In genomic region chr11:115514238-115514663, GRCm38 (mm10) we compare ENCODE assay signal across 8 mouse cellular contexts. TPM values are rescaled to one million over a fixed set of nuclear protein-coding genes. Genes with fewer than 3 reads are reported as not detected.
DNase-seq lines count a peak whose midpoint lies in the region; ATAC-seq and TF ChIP-seq lines count a peak whose summit lies in the region.

Gene Jpt1 (minus strand): TSS chr11:115514387.

- TF ChIP-seq EP300 in ES-Bruce4 (IDR thresholded peaks at IDR 0.05; ENCODE audit: insufficient read depth, low read depth, low read length) = no peak
- TF ChIP-seq EP300 in liver, postnatal 0 days (IDR thresholded peaks at IDR 0.05; ENCODE audit: low read depth) = peak; percentile 72; the same call in 1 of the 2 replicates

- intact Hi-C loops in heart, postnatal 10 days (cut with DNase I) = loop anchor here (2.0 kb wide), 1 partner anchor 21 kb away; no protein-coding TSS in a partner anchor

- peak within 1 kb of the TSS; percentile 91 for H3K9ac ChIP-seq in ES-Bruce4 (ENCODE audit: low read depth, poor library complexity, severe bottlenecking)
- peak within 1 kb of the TSS; percentile 100 for H3K9ac ChIP-seq in forebrain, embryonic 13.5 days
- H3K9ac ChIP-seq in liver, postnatal 0 days (replicated peaks) = peak within 1 kb of the TSS; percentile 98
- H3K9ac ChIP-seq in neural tube, embryonic 14.5 days (replicated peaks; ENCODE audit: low read depth, low read length) = peak within 1 kb of the TSS; percentile 100

- TF ChIP-seq CTCF in ES-Bruce4 (IDR thresholded peaks at IDR 0.05; ENCODE audit: low read depth, low read length) = no peak
- TF ChIP-seq CTCF in liver, postnatal 0 days (IDR thresholded peaks at IDR 0.05; ENCODE audit: low read depth) = no peak

- DNase-seq in heart, postnatal 10 days = peak; percentile 99
- peak; percentile 96 for DNase-seq in large intestine, adult 2 months (ENCODE audit: low read depth, low spot score)
- peak; percentile 95 for DNase-seq in liver, postnatal 0 days
- DNase-seq in testis, postnatal 10 days (ENCODE audit: low spot score) = peak; percentile 97

- peak; percentile 94 for TF ChIP-seq POLR2A in ES-Bruce4 (IDR thresholded peaks at IDR 0.05; ENCODE audit: insufficient read depth, low read length)

- no peaks in the 10 kb centered on the region for H3K27me3 ChIP-seq in ES-Bruce4 (ENCODE audit: control insufficient read depth, insufficient read depth, low read length, poor library complexity, severe bottlenecking)
- H3K27me3 ChIP-seq in forebrain, embryonic 13.5 days = no peaks in the 10 kb centered on the region
- no peaks in the 10 kb centered on the region for H3K27me3 ChIP-seq in liver, postnatal 0 days (ENCODE audit: insufficient read depth, low read length)
- no peaks in the 10 kb centered on the region; the same call in 1 of the 2 replicates for H3K27me3 ChIP-seq in neural tube, embryonic 14.5 days (ENCODE audit: control insufficient read depth, insufficient read depth, low read length)

- H3K36me3 ChIP-seq in ES-Bruce4 (ENCODE audit: control insufficient read depth, insufficient read depth, low read length, poor library complexity, severe bottlenecking) = peaks cover 4% of the 10 kb centered on the region; the same call in 1 of the 2 replicates
- no peaks in the 10 kb centered on the region for H3K36me3 ChIP-seq in forebrain, embryonic 13.5 days (ENCODE audit: poor library complexity, severe bottlenecking)
- no peaks in the 10 kb centered on the region for H3K36me3 ChIP-seq in liver, postnatal 0 days (replicated peaks; ENCODE audit: insufficient read depth, low read length)
- no peaks in the 10 kb centered on the region for H3K36me3 ChIP-seq in neural tube, embryonic 14.5 days (ENCODE audit: control insufficient read depth, insufficient read depth, low read length)

- H3K4me3 ChIP-seq in ES-Bruce4 (ENCODE audit: low read depth, low read length) = peak within 1 kb of the TSS; percentile 96
- peak within 1 kb of the TSS; percentile 93 for H3K4me3 ChIP-seq in forebrain, embryonic 13.5 days
- H3K4me3 ChIP-seq in liver, postnatal 0 days (ENCODE audit: low read depth, low read length) = peak within 1 kb of the TSS; percentile 98
- peak within 1 kb of the TSS; percentile 100 for H3K4me3 ChIP-seq in neural tube, embryonic 14.5 days (ENCODE audit: low read depth, low read length)

- no peaks in the 10 kb centered on the region for H3K4me1 ChIP-seq in ES-Bruce4 (ENCODE audit: control insufficient read depth, insufficient read depth, low read length)
- peaks cover 25% of the 10 kb centered on the region for H3K4me1 ChIP-seq in forebrain, embryonic 13.5 days
- H3K4me1 ChIP-seq in liver, postnatal 0 days (ENCODE audit: insufficient read depth) = peaks cover 38% of the 10 kb centered on the region
- H3K4me1 ChIP-seq in neural tube, embryonic 14.5 days (ENCODE audit: control insufficient read depth, insufficient read depth, low read length) = peaks cover 28% of the 10 kb centered on the region

- WGBS in forebrain, embryonic 13.5 days = under 1% methylated on average over 24 of the region's 24 CpGs
- WGBS in large intestine, adult 2 months = under 1% methylated on average over 24 of the region's 24 CpGs
- under 1% methylated on average over 24 of the region's 24 CpGs for WGBS in liver, postnatal 0 days (ENCODE audit: insufficient replicate concordance)
- under 1% methylated on average over 24 of the region's 24 CpGs for WGBS in neural tube, embryonic 14.5 days

- H3K4me2 ChIP-seq in forebrain, embryonic 13.5 days = peak within 1 kb of the TSS; percentile 88
- H3K4me2 ChIP-seq in liver, postnatal 0 days (ENCODE audit: low read depth, low read length) = peak within 1 kb of the TSS; percentile 95
- peak within 1 kb of the TSS; percentile 92 for H3K4me2 ChIP-seq in neural tube, embryonic 14.5 days (ENCODE audit: low read depth, low read length)

- H3K9me3 ChIP-seq in ES-Bruce4 (replicated peaks; ENCODE audit: control insufficient read depth, insufficient read depth, low read length, poor library complexity, severe bottlenecking) = peaks cover 5% of the 10 kb centered on the region
- no peaks in the 10 kb centered on the region for H3K9me3 ChIP-seq in forebrain, embryonic 13.5 days (replicated peaks)
- no peaks in the 10 kb centered on the region for H3K9me3 ChIP-seq in liver, postnatal 0 days (ENCODE audit: low read length)
- H3K9me3 ChIP-seq in neural tube, embryonic 14.5 days (ENCODE audit: control insufficient read depth, low read length) = no peaks in the 10 kb centered on the region

- peak within 1 kb of the TSS; percentile 27 for H3K27ac ChIP-seq in ES-Bruce4 (ENCODE audit: insufficient read depth, low read length)
- H3K27ac ChIP-seq in forebrain, embryonic 13.5 days = peak within 1 kb of the TSS; percentile 86
- peak within 1 kb of the TSS; percentile 91 for H3K27ac ChIP-seq in liver, postnatal 0 days (ENCODE audit: low read depth)
- H3K27ac ChIP-seq in neural tube, embryonic 14.5 days (ENCODE audit: low read depth, low read length) = peak within 1 kb of the TSS; percentile 86

- peak; percentile 98 for ATAC-seq in cerebellum, adult (ENCODE audit: insufficient number of reproducible peaks, low FRiP score, low TSS enrichment)
- peak; percentile 99 for ATAC-seq in forebrain, embryonic 13.5 days
- ATAC-seq in liver, postnatal 0 days = peak; percentile 91
- peak; percentile 97 for ATAC-seq in neural tube, embryonic 14.5 days (ENCODE audit: low read depth)

RNA-seq across cellular contexts. Expression of gene Jpt1, which starts in this region (rescaled TPM):
- 163 and 173 TPM in 2 replicates for polyA plus RNA-seq in ES-Bruce4 (2011; ENCODE audit: insufficient read depth, insufficient read length, low read depth, missing spikeins)
- 1,632 and 1,660 TPM in 2 replicates for polyA plus RNA-seq in forebrain, embryonic 13.5 days (2015; fragmentation: Nextera tagmentation; extraction: Ambion mirVana)
- 100 to 1,000 TPM; 338 to 393 TPM for total RNA-seq in heart, postnatal 10 days (2021)
- 503 and 505 TPM in 2 replicates for polyA plus RNA-seq in large intestine, adult 2 months (2012; rRNA removed)
- 114 and 117 TPM in 2 replicates for polyA plus RNA-seq in liver, postnatal 0 days (2015; fragmentation: Nextera tagmentation; extraction: Ambion mirVana)
- 1,282 and 1,347 TPM in 2 replicates for polyA plus RNA-seq in neural tube, embryonic 14.5 days (2014; fragmentation: Nextera tagmentation; extraction: Ambion mirVana)

Comparison
In these comparisons a context has a peak if more than half of its experiments do, and no peak if none do; other contexts are left out.
1. Peak in every context shown above with its lines: DNase-seq, ATAC-seq, H3K4me3 ChIP-seq and H3K27ac ChIP-seq.
2. H3K27ac ChIP-seq: peak in every context shown above with its lines; median percentile 91 in liver, postnatal 0 days; 86 in forebrain, embryonic 13.5 days; 86 in neural tube, embryonic 14.5 days; 27 in ES-Bruce4.